Comparison of ENCODE assay signal across 14 mouse cellular contexts in genomic region chr5:27249951-27250350, GRCm38 (mm10).
"Had no signal": no experiment of that assay in that cellular context is flagged by ENCODE, and none has a peak within 500 bp of the region (broad histone marks: within the 10 kb centered on the region; RNA-seq: fewer than 3 reads in every experiment).

No protein-coding gene starts in this region.

- H3K4me2 ChIP-seq: kidney, embryonic 15.5 days; limb, embryonic 13.5 days; midbrain, embryonic 13.5 days; neural tube, embryonic 15.5 days had no signal

- H3K4me1 ChIP-seq: kidney, embryonic 15.5 days; limb, embryonic 13.5 days; midbrain, embryonic 13.5 days had no signal

- ATAC-seq: midbrain, embryonic 13.5 days had no signal

- H3K9me3 ChIP-seq: midbrain, embryonic 13.5 days; neural tube, embryonic 15.5 days had no signal

- H3K27ac ChIP-seq: kidney, embryonic 15.5 days; left cerebral cortex, adult 2 months; limb, embryonic 13.5 days; liver, embryonic 14.5 days; midbrain, embryonic 13.5 days; neural tube, embryonic 15.5 days had no signal

- H3K27me3 ChIP-seq: kidney, embryonic 15.5 days; limb, embryonic 13.5 days; midbrain, embryonic 13.5 days; neural tube, embryonic 15.5 days had no signal

- H3K9ac ChIP-seq: kidney, embryonic 15.5 days; limb, embryonic 13.5 days; liver, embryonic 14.5 days; midbrain, embryonic 13.5 days; neural tube, embryonic 15.5 days had no signal

- H3K4me3 ChIP-seq: kidney, embryonic 15.5 days; left cerebral cortex, adult 2 months; limb, embryonic 13.5 days; midbrain, embryonic 13.5 days; myocyte; neural tube, embryonic 15.5 days had no signal

- DNase-seq: kidney, postnatal 14 days; lung, adult 18-20 months; lung, postnatal 36 days; right cerebral cortex, postnatal 4 days; spleen, adult 18-20 months; thymus, adult 18-20 months; thymus, postnatal 14 days had no signal

- H3K36me3 ChIP-seq: kidney, embryonic 15.5 days; limb, embryonic 13.5 days; midbrain, embryonic 13.5 days; neural tube, embryonic 15.5 days had no signal
